Mouse (Mus musculus) limb, embryonic 15.5 days (tissue): Measurements from ENCODE around the gene Zscan26. TPM values are rescaled to one million over a fixed set of nuclear protein-coding genes. Genes with fewer than 3 reads are reported as not detected.

ENCODE experiments used
- ATAC-seq: fragments of 200-750 bp; cut with Nextera tagmentation; 2 replicates; pipeline ENCODE4 v1.8.0; 2017; ENCODE audit warnings: low read depth, moderate TSS enrichment; ENCODE audit not compliant: insufficient number of reproducible peaks, low FRiP score, low TSS enrichment
- H3K27ac ChIP-seq: fragments of 300-500 bp; sonication (generic); 2 replicates; pipeline ENCODE4 v1.5.1; 2015; ENCODE audit warnings: moderate library complexity, mild to moderate bottlenecking, inconsistent platforms
- H3K27me3 ChIP-seq: fragments of 300-500 bp; sonication (generic); 2 replicates; pipeline ENCODE4 v1.6.1; 2015; ENCODE audit warnings: inconsistent platforms
- H3K36me3 ChIP-seq: fragments of 300-500 bp; sonication (generic); 2 replicates; pipeline ENCODE4 v1.6.1; 2015; ENCODE audit warnings: inconsistent platforms
- H3K4me1 ChIP-seq: fragments of 300-500 bp; sonication (generic); 2 replicates; pipeline ENCODE4 v1.6.1; 2015; ENCODE audit warnings: inconsistent platforms
- H3K4me2 ChIP-seq: fragments of 300-500 bp; sonication (generic); 2 replicates; pipeline ENCODE4 v1.6.1; 2015; ENCODE audit warnings: mild to moderate bottlenecking, inconsistent platforms
- H3K4me3 ChIP-seq: fragments of 300-500 bp; sonication (generic); 2 replicates; pipeline ENCODE4 v1.5.1; 2015; ENCODE audit warnings: mild to moderate bottlenecking, inconsistent platforms
- H3K9ac ChIP-seq: fragments of 300-500 bp; sonication (generic); 2 replicates; pipeline ENCODE4 v1.6.1; 2015; ENCODE audit warnings: inconsistent platforms
- H3K9me3 ChIP-seq: fragments of 300-500 bp; sonication (generic); 2 replicates; pipeline ENCODE4 v1.6.1; 2016; ENCODE audit warnings: inconsistent platforms
- WGBS: fragments of 180-500 bp; shearing (Covaris S2); methylation state at CpG from one replicate; pipeline ENCODE4 v1.1.7; 2015; 5-methylcytosine and 5-hydroxymethylcytosine counted together
- polyA plus RNA-seq: library from polyadenylated mRNA; unstranded; fragments of >200 nt; fragmentation: Nextera tagmentation; extraction: Ambion mirVana; gene quantifications from 2 replicates; pipeline ENCODE4 v1.2.1, GENCODE M21; 2015

Zscan26 gene
- polyA plus RNA-seq, 1 experiment from 2014 or later, result 26.3 TPM

DNA sequence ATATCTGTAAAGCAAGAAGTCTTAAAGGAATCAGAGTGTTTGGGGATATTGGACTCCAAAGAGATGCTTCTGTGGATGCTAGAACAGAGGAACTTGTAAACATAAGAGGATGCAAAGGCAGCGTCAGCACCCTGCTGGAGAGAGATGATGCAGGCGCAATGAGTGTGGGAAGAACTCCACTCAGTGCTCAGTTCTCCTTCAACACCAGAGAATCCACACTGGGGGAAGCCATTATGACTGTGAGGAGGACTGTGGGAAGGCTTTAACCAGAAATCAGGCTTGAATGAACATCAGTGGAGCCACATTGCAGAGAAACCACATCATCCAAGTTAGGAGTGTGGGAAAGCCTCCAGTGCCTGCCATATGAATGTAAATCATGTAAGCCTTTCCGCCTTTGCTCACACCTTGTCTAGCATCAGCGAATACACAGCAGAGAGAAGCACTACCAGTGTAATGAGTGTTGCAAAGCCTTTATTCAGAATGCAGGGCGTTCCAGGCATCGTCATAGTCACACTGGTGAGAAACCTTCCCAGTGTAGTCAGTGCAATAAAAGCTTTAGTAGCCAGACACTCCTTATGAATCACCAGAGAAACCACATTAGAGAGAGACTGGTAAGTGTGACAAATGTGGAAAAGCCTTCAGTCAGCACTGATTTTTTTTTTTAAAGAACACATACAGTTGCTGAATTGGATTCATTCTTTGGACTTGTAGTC is 36.1 kb downstream of the Zscan26 start:
- no peak overlapping the region for H3K4me2 ChIP-seq
- 71% methylated on average over 6 of the region's 6 CpGs for WGBS
- H3K9ac ChIP-seq, result no peak overlapping the region
- H3K27me3 ChIP-seq, result no peaks in the 10 kb centered on the region
- no peaks in the 10 kb centered on the region for H3K9me3 ChIP-seq
- no peaks in the 10 kb centered on the region for H3K4me1 ChIP-seq
- no peak overlapping the region for H3K4me3 ChIP-seq
- no peaks in the 10 kb centered on the region for H3K36me3 ChIP-seq
- no peak for ATAC-seq
- no peak overlapping the region for H3K27ac ChIP-seq

DNA sequence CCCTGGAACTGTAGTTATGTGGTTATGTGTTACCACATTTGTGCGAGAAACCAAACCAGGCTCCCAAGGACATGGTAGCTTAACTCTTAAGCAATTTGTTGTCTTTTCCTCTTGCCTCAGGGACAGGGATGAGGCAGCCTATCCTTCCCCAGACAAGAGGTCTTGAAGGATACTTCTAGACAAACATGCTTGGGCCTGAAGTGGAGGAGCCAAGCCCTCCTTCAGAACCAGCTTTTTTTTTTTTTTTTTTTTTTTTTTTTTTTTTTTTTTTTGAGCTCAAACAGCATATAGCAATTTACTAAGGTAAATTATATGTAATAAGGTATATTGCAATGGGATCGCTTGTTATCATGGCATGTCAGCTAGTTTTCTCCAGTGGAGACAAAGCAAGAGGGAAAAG is 37.8 kb downstream of the Zscan26 start:
- 69% methylated on average over 2 of the region's 2 CpGs for WGBS
- H3K36me3 ChIP-seq, result no peaks in the 10 kb centered on the region
- no peaks in the 10 kb centered on the region for H3K4me1 ChIP-seq
- H3K4me2 ChIP-seq, result no peak overlapping the region
- H3K9me3 ChIP-seq, result no peaks in the 10 kb centered on the region
- no peak overlapping the region for H3K4me3 ChIP-seq
- ATAC-seq, result no peak
- no peaks in the 10 kb centered on the region for H3K27me3 ChIP-seq
- H3K9ac ChIP-seq, result no peak overlapping the region
- H3K27ac ChIP-seq, result no peak overlapping the region

GRCm38 (mm10) chr13:21415266-21415665 is 38.3 kb downstream of the Zscan26 start:
- H3K36me3 ChIP-seq, result no peaks in the 10 kb centered on the region
- no peak overlapping the region for H3K4me3 ChIP-seq
- H3K27ac ChIP-seq, result no peak overlapping the region
- no peaks in the 10 kb centered on the region for H3K9me3 ChIP-seq
- no peak overlapping the region for H3K9ac ChIP-seq
- no peaks in the 10 kb centered on the region for H3K4me1 ChIP-seq
- ATAC-seq, result no peak
- WGBS, result 71% methylated on average over 4 of the region's 4 CpGs
- no peaks in the 10 kb centered on the region for H3K27me3 ChIP-seq
- no peak overlapping the region for H3K4me2 ChIP-seq

- Histone ChIP-seq H3K36me3 (no peaks in the 10 kb centered on the region), H3K4me3 (no peak overlapping the region), H3K4me1 (no peaks in the 10 kb centered on the region), H3K9ac (no peak overlapping the region), H3K27ac (no peak overlapping the region), H3K9me3 (no peaks in the 10 kb centered on the region), H3K27me3 (no peaks in the 10 kb centered on the region), H3K4me2 (no peak overlapping the region)
- no peak for ATAC-seq
- WGBS, result 67% methylated on average over 15 of the region's 15 CpGs
These were observed 39.0 kb downstream of the Zscan26 start for GRCm38 (mm10) chr13:21414231-21415212.

GRCm38 (mm10) chr13:21408805-21409459 is 44.6 kb downstream of the Zscan26 start:
- H3K4me3 ChIP-seq, result peak overlapping the region; percentile 53
- ATAC-seq, result no peak
- WGBS, result 50% methylated on average over 11 of the region's 11 CpGs

DNA sequence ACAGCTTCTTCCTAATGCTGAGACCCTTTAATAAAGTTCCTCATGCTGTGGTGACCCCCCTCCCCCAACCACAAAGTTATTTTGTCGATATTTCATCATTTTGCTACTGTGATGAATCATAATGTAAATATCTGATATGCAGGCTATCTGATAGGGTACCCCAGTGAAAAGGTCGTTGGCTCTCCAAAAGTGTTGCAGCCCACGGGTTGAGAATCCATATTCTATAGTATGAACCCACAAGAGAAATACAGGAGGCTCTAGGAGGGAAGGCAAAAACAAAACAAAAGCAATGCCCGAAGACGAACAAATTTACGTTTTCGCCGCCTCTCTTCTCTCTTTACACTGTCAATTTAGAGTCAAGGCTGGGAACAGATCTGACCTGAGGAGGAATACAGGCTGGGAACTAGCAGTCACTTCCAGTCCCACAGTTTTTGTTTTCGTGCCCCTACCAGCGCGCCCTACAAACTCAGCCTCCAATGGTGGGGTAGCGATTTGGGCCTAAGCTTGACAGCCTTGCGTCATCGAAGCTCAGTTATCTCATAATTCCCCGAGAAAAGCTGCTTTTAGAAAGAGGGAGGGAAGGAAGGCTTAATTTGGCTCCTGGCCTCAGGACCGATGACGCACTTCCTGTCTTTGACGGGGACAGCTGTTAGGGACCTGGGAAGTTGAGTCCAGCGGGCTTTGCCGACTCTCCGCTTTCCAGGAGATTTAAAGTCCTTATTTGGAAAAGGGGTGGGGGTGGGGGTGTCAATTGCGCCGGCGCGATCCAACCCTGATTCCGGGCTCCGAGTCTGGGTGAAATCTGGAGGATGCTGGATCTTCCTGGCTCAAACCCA is 45.3 kb downstream of the Zscan26 start:
- ATAC-seq, result peak; percentile 92
- peak overlapping the region; percentile 59 for H3K4me2 ChIP-seq

More at GRCm38 (mm10) chr13:21408805-21409459, 44.6 kb downstream of the Zscan26 start:
- Histone ChIP-seq H3K4me2 (peak overlapping the region; percentile 59), H3K36me3 (no peaks in the 10 kb centered on the region), H3K4me1 (peaks cover 10% of the 10 kb centered on the region; the same call in 1 of the 2 replicates), H3K27me3 (no peaks in the 10 kb centered on the region), H3K27ac (peak overlapping the region; percentile 89), H3K9ac (peak overlapping the region; percentile 64; the same call in 1 of the 2 replicates), H3K9me3 (no peaks in the 10 kb centered on the region)

GRCm38 (mm10) chr13:21407341-21407740 is 46.2 kb downstream of the Zscan26 start:
- no peaks in the 10 kb centered on the region for H3K36me3 ChIP-seq
- no peak overlapping the region for H3K4me2 ChIP-seq
- no peaks in the 10 kb centered on the region for H3K9me3 ChIP-seq
- H3K4me1 ChIP-seq, result peaks cover 10% of the 10 kb centered on the region; the same call in 1 of the 2 replicates
- no peak overlapping the region for H3K9ac ChIP-seq
- no peak for ATAC-seq
- H3K27me3 ChIP-seq, result no peaks in the 10 kb centered on the region
- H3K4me3 ChIP-seq, result no peak overlapping the region
- H3K27ac ChIP-seq, result no peak overlapping the region
- WGBS, result 77% methylated on average over 11 of the region's 11 CpGs

More for the DNA sequence above, 45.3 kb downstream of the Zscan26 start:
- WGBS, result 2% methylated on average over 27 of the region's 27 CpGs
- peak overlapping the region; percentile 64 for H3K9ac ChIP-seq
- H3K27me3 ChIP-seq, result no peaks in the 10 kb centered on the region
- H3K4me1 ChIP-seq, result peaks cover 10% of the 10 kb centered on the region; the same call in 1 of the 2 replicates
- no peaks in the 10 kb centered on the region for H3K9me3 ChIP-seq
- peak overlapping the region; percentile 53 for H3K4me3 ChIP-seq
- H3K27ac ChIP-seq, result peak overlapping the region; percentile 89
- H3K36me3 ChIP-seq, result no peaks in the 10 kb centered on the region

- Histone ChIP-seq H3K4me3 (peak overlapping the region; percentile 83), H3K27ac (peak overlapping the region; percentile 77), H3K27me3 (no peaks in the 10 kb centered on the region), H3K4me1 (peaks cover 18% of the 10 kb centered on the region; the same call in 1 of the 2 replicates), H3K9ac (peak overlapping the region; percentile 90; the same call in 1 of the 2 replicates), H3K4me2 (peak overlapping the region; percentile 44), H3K9me3 (no peaks in the 10 kb centered on the region), H3K36me3 (peaks cover 9% of the 10 kb centered on the region)
- no peak for ATAC-seq
- WGBS, result 0% methylated on average over 2 of the region's 2 CpGs
These were observed 50.7 kb downstream of the Zscan26 start for GRCm38 (mm10) chr13:21402848-21403247.

GRCm38 (mm10) chr13:21402287-21402846 is 51.2 kb downstream of the Zscan26 start, which contains the start of gene Zkscan3:
Gene Zkscan3, minus strand, starts transcription at chr13:21402755.
- peak within 1 kb of the TSS; percentile 83 for H3K4me3 ChIP-seq

DNA sequence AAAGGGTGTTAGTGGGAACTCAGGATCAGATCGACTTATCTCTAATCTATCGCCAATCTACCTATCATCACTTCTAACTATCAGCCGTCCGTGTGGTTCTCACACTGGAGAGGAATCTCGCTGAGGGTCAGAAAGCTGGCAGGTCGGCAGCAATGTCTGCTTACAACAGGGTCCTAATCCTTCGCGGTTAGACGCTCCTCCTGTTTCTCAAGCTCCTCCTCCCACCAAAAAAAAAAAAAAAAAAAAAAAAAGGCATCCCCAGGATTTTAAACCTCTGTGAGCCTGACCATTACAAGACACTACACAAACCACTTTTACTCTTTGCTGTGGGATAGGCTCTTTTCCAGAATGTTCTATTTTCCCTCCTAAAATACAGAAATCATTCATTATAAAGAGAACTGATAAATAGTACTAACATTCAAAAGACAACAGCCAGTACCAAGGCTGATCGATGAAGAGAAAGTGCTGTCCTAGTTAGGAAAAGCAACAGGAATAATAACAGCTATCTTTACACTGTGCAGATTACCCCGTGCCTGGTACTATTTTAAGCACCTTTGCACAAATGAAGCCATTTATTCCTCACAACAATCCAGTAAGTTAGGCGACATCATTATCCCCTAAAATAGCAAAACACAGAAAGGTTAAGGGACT is 51.8 kb downstream of the Zscan26 start:
- Histone ChIP-seq H3K9ac (peak overlapping the region; percentile 90), H3K36me3 (peaks cover 16% of the 10 kb centered on the region), H3K27me3 (no peaks in the 10 kb centered on the region), H3K4me1 (peaks cover 11% of the 10 kb centered on the region; the same call in 1 of the 2 replicates), H3K4me3 (peak overlapping the region; percentile 83), H3K27ac (peak overlapping the region; percentile 77; the same call in 1 of the 2 replicates), H3K4me2 (peak overlapping the region; percentile 44), H3K9me3 (no peaks in the 10 kb centered on the region)
- no peak for ATAC-seq
- 15% methylated on average over 12 of the region's 12 CpGs for WGBS

More at GRCm38 (mm10) chr13:21402287-21402846, 51.2 kb downstream of the Zscan26 start, which contains the start of gene Zkscan3:
- under 1% methylated on average over 35 of the region's 35 CpGs for WGBS
- Histone ChIP-seq H3K9me3 (no peaks in the 10 kb centered on the region), H3K4me2 (peak within 1 kb of the TSS; percentile 44), H3K9ac (peak within 1 kb of the TSS; percentile 90), H3K27me3 (no peaks in the 10 kb centered on the region), H3K36me3 (peaks cover 14% of the 10 kb centered on the region), H3K4me1 (peaks cover 13% of the 10 kb centered on the region; the same call in 1 of the 2 replicates), H3K27ac (peak within 1 kb of the TSS; percentile 77)
- peak; percentile 90; the same call in 1 of the 2 replicates for ATAC-seq
